Mouse (Mus musculus) cerebellum, postnatal 25 days (tissue): Measurements from ENCODE around the gene Asb13.

Experiments used
- DNase-seq, 2 experiments: peaks; one replicate each; pipeline ENCODE4 v3.0.0; 2021; ENCODE audit warnings: mixed read lengths in 2 of 2

Gene Asb13

GRCm38 (mm10) chr13:3665308-3665723, 31.5 kb downstream of the Asb13 start:
- DNase-seq, result peak; percentile 76 to 82

- no peak for DNase-seq
These were observed 33.5 kb downstream of the Asb13 start for GRCm38 (mm10) chr13:3667288-3667873.

GRCm38 (mm10) chr13:3668068-3668467, 34.2 kb downstream of the Asb13 start:
- no peak for DNase-seq

- no peak for DNase-seq
These were observed 35.8 kb downstream of the Asb13 start for GRCm38 (mm10) chr13:3669611-3670010.

DNA sequence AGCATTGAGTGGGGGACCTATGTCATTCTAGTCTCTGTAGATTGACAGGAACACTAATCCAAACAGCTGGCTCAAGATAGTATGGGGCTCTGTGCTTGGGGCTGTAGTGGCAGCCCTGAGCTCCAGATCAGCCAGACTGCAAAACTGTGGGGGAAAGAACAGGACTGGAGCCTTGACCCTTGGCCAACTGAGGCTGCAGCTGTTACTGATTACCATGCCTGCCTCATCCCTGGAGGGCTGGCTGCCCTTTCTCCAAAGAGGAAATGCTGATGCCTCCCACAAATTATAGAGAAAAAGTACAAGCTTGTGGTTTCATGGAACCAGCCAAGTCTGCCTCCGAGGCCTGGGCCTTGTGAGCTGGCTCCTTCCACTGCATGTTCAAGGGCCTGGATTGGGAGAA, 36.2 kb downstream of the Asb13 start:
- no peak for DNase-seq

DNA sequence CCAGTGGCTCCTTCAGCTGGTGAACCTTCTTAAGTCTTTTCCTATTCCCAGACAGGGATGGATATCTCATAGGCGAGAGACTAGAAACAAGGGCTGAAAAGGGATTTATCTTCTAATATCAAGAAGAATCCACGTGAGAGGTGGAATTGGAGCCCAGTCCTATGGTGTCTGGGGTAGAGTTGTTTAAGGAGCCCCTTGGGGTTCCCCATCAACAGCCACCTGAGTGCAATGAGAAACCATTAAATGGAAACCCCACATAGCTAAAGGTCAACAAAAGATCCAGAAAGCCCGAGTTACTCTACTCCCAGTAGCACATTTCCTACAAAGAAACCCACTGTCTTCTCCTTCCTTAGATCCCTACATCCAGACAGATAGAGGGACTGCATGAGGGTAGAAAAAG, 39.3 kb downstream of the Asb13 start:
- DNase-seq, result no peak

DNA sequence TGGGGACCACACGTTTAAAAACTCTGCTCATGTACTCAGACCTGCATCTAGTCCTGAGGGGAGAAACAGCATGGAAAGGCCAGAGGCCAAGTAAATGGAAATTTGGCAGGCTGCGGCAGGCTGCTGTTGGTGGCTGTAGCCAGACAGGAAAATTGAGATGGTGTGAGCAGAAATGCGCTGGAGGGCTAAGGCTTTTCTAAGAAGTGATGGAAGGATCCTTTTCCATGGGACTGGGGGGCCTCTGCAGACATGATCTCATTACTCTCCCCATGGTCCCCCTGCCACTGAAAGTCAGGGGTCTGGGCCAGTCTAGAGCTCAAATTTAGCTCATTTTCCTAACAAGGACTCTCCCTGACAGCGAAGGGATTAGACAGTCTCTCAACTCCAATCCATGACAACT, 39.8 kb downstream of the Asb13 start:
- no peak for DNase-seq

GRCm38 (mm10) chr13:3675855-3676254, 42.0 kb downstream of the Asb13 start:
- DNase-seq, result no peak

- DNase-seq, result no peak
These were observed 45.3 kb downstream of the Asb13 start for GRCm38 (mm10) chr13:3679098-3679497.

GRCm38 (mm10) chr13:3686306-3686705, 52.5 kb downstream of the Asb13 start:
- DNase-seq, result no peak

DNA sequence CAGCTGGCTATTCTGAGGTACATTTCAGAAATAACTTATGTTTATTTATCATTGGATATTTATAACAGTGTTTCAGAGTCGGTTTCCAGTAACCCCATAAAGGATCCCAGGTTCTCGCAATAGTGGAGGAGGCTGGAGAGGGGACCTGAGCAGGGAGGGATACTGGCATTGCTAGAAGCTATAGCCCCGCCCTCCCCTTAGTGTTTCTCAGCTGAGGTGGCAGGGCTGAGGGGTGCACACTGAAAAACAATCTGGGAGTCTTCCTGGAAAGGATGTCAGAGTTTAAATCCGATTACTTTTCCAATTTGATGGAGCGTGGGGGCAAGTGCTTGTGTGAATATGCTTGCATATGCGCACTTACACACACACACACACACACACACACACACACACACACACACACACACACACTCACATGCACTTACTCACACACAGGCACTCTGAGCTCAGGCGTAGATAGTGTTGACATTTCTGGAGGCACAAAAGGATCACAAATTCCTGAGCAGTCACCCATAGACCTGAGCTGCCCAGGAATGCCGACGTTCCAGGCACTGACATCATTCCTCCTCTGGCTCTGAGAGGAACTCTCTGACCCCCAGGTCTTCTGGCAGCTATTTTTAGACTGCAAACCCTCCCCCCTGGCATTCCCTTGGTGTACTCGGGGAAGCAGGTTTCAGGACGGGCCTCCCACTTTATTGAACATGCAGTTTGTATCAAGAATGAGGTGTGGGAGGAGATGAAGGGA, 60.9 kb downstream of the Asb13 start:
- DNase-seq, result no peak

- DNase-seq, result no peak
These were observed 63.3 kb downstream of the Asb13 start for GRCm38 (mm10) chr13:3696977-3697735.

- no peak for DNase-seq
These were observed 66.9 kb downstream of the Asb13 start for GRCm38 (mm10) chr13:3700752-3701151.
